Mouse (Mus musculus) liver, adult 2 months (tissue): Measurements from ENCODE around the gene Rfesd.

Source experiments
- CTCF ChIP-seq: fragments of 200-500 bp; IDR thresholded peaks from 2 replicates; pipeline ENCODE4 v1.5.1; 2011; ENCODE audit warnings: low read depth, low read length, control low read depth
- POLR2A ChIP-seq: fragments of 200-500 bp; IDR thresholded peaks from 2 replicates; pipeline ENCODE4 v1.6.1; 2011; ENCODE audit warnings: low read length, control low read depth; ENCODE audit not compliant: insufficient read depth; ENCODE audit errors: extremely low read depth

- TF ChIP-seq POLR2A (no peak), CTCF (no peak)
These were observed 38.4 kb upstream of the Rfesd start, which contains the start of gene Gpr150 for GRCm38 (mm10) chr13:76056896-76057266.
